Mouse (Mus musculus) heart, adult 2 months (tissue): ENCODE data around the gene Mmadhc. TPM values are rescaled to one million over a fixed set of nuclear protein-coding genes. Genes with fewer than 3 reads are reported as not detected.

Experiments
- DNase-seq, 2 experiments: peaks; one replicate each; pipeline ENCODE4 v3.0.0; 2021
- H3K27ac ChIP-seq: fragments of 200-600 bp; 2 replicates; pipeline ENCODE4 v1.8.1; 2022
- H3K27me3 ChIP-seq: fragments of 200-500 bp; 2 replicates; pipeline ENCODE4 v1.6.1; 2012; ENCODE audit warnings: mild to moderate bottlenecking, low read length, inconsistent platforms, mixed read lengths; ENCODE audit not compliant: control insufficient read depth, insufficient read depth
- H3K36me3 ChIP-seq: fragments of 200-500 bp; 2 replicates; pipeline ENCODE4 v1.6.1; 2012; ENCODE audit warnings: low read length, inconsistent platforms; ENCODE audit not compliant: control insufficient read depth, insufficient read depth
- H3K4me1 ChIP-seq: fragments of 200-500 bp; 2 replicates; pipeline ENCODE4 v1.6.1; 2011; ENCODE audit warnings: low read length; ENCODE audit not compliant: control insufficient read depth, insufficient read depth
- H3K4me3 ChIP-seq: fragments of 200-600 bp; 2 replicates; pipeline ENCODE4 v1.8.1; 2022
- H3K79me2 ChIP-seq: fragments of 200-500 bp; replicated peaks from 2 replicates; pipeline ENCODE4 v1.6.1; 2012; ENCODE audit warnings: mild to moderate bottlenecking, inconsistent platforms, low read length, moderate library complexity, mixed read lengths; ENCODE audit not compliant: control insufficient read depth, insufficient read depth
- H3K9ac ChIP-seq: fragments of 200-500 bp; 2 replicates; pipeline ENCODE4 v1.6.1; 2012; ENCODE audit warnings: low read depth, mild to moderate bottlenecking, control low read depth, inconsistent platforms, low read length, mixed read lengths
- CTCF ChIP-seq: fragments of 200-600 bp; IDR thresholded peaks from 2 replicates; pipeline ENCODE4 v1.8.1; 2022; ENCODE audit warnings: antibody characterized with exemption, mild to moderate bottlenecking, moderate library complexity
- EP300 ChIP-seq: fragments of 200-500 bp; IDR thresholded peaks from 2 replicates; pipeline ENCODE4 v1.6.1; 2011; ENCODE audit warnings: low read depth, low read length, control low read depth; ENCODE audit not compliant: insufficient read depth
- POLR2A ChIP-seq: fragments of 200-500 bp; IDR thresholded peaks from 2 replicates; pipeline ENCODE4 v1.6.1; 2011; ENCODE audit warnings: mild to moderate bottlenecking, low read depth, low read length, control low read depth; ENCODE audit not compliant: insufficient read depth
- WGBS: fragments of 180-500 bp; shearing (Covaris S2); methylation state at CpG from one replicate; pipeline ENCODE4 v1.1.7; 2018; 5-methylcytosine and 5-hydroxymethylcytosine counted together
- intact Hi-C: fragments of 180-260 bp; cut with DNase I; formaldehyde crosslinking; loops from one replicate; pipeline ENCODE4 v1.15.1; 2025
- polyA plus RNA-seq: library from polyadenylated mRNA; depleted of rRNA; stranded (reverse); fragments of >200 nt; gene quantifications from 2 replicates; pipeline ENCODE4 v1.2.3, GENCODE M21; 2012
- total RNA-seq, 2 experiments: library from RNA; stranded (reverse); gene quantifications; 2 replicates each; pipeline ENCODE4 v1.2.3; 2021

The Mmadhc gene
- total and polyA plus RNA-seq, 3 experiments = 74.9 to 170 (median 148) TPM

- peaks cover 6% of the 10 kb centered on the region for H3K79me2 ChIP-seq
- intact Hi-C loops = loop anchor here (10.0 kb wide), 1 partner anchor 1781 kb away; the partner anchor contains the start of gene Rif1
- no peak overlapping the region for H3K9ac ChIP-seq
- WGBS = 26% methylated on average over 3 of the region's 3 CpGs
- peaks cover 33% of the 10 kb centered on the region for H3K36me3 ChIP-seq
- no peak for DNase-seq
- H3K4me1 ChIP-seq = peaks cover 7% of the 10 kb centered on the region
- no peaks in the 10 kb centered on the region for H3K27me3 ChIP-seq
- TF ChIP-seq EP300 (no peak), CTCF (no peak), POLR2A (no peak)
- no peak overlapping the region for H3K4me3 ChIP-seq
- peak overlapping the region; percentile 21; the same call in 1 of the 2 replicates for H3K27ac ChIP-seq
Observed at GRCm38 (mm10) chr2:50293572-50293971, 3.0 kb downstream of the Mmadhc start.

DNA sequence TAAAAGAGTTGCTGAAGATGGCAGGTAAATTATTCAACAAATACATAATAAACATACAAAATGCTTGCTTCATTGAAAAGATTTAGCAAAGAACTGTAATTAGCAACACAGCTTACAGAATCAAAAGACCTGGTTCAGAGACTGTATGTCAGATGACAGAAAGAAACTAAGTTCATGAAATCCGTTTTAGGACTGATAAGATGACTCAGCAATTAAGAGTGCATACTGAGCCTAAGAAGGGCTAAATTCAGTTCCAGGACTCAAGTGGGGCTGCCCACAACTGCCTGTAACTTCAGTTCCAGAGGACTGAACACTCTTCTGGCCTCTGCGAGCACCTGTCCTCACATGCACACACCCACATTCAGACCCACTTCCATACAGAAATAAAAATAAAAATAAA lies 4.7 kb downstream of the Mmadhc start:
- Histone ChIP-seq H3K4me3 (no peak overlapping the region), H3K79me2 (peaks cover 6% of the 10 kb centered on the region), H3K9ac (no peak overlapping the region), H3K36me3 (peaks cover 38% of the 10 kb centered on the region), H3K4me1 (peaks cover 7% of the 10 kb centered on the region), H3K27me3 (no peaks in the 10 kb centered on the region), H3K27ac (no peak overlapping the region)
- TF ChIP-seq EP300 = no peak
- TF ChIP-seq CTCF = no peak
- no peak for DNase-seq
- 45% methylated on average over 2 of the region's 2 CpGs for WGBS
- intact Hi-C loops = loop anchor here (10.0 kb wide), 1 partner anchor 1783 kb away; the partner anchor contains the start of gene Rif1

DNA sequence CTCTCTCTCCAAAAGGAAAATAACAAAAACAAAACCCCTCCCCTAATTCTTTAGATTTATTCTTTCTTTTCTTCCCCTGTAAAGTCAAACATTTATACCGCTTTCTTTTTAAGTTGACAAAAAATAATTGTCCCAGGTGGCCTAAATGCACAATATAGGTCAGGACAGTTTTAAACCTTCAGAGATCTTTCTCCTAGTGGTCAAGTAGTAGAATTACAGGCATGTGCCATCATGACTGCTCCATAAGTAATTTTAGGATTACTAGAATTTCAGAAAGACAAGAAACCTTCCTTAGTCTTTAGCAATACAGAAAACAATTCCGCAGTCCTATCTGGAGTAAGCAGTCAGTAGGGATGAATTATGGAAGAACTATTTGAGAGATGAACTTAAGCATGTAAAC lies 5.8 kb downstream of the Mmadhc start:
- Histone ChIP-seq H3K27me3 (no peaks in the 10 kb centered on the region), H3K27ac (no peak overlapping the region), H3K4me3 (no peak overlapping the region), H3K79me2 (peaks cover 6% of the 10 kb centered on the region), H3K9ac (no peak overlapping the region), H3K36me3 (peaks cover 44% of the 10 kb centered on the region), H3K4me1 (peaks cover 7% of the 10 kb centered on the region)
- no peak for DNase-seq
- intact Hi-C loops = loop anchor here (10.0 kb wide), 1 partner anchor 1784 kb away; the partner anchor contains the start of gene Rif1
- 93% methylated on average over 2 of the region's 2 CpGs for WGBS
- TF ChIP-seq POLR2A (no peak), CTCF (peak; percentile 75)

DNA sequence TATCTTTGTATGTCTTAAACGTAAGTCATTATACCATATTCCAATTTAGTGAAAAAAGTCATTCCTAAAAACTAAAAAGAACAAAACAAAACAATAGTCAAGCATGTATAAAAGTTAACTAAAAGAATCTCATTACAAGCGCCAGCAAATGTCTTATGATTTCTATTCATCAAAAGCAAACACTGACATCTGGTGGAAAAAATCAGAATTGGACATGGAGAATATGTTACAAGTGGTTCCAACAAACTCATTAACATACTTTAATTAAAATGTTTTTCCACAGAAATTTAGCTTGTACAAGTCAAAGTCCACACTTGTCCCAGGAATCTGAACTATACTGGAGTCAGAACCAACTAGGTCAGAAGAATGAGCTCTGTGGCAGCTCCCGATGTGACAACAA lies 11.8 kb downstream of the Mmadhc start:
- peaks cover 2% of the 10 kb centered on the region; the same call in 1 of the 2 replicates for H3K4me1 ChIP-seq
- TF ChIP-seq POLR2A (no peak), CTCF (peak; percentile 75), EP300 (no peak)
- H3K4me3 ChIP-seq = no peak overlapping the region
- no peaks in the 10 kb centered on the region for H3K27me3 ChIP-seq
- H3K36me3 ChIP-seq = peaks cover 25% of the 10 kb centered on the region
- intact Hi-C loops = no loop called here
- no peak overlapping the region for H3K27ac ChIP-seq
- H3K79me2 ChIP-seq = no peaks in the 10 kb centered on the region; the same call in 1 of the 2 replicates
- DNase-seq = no peak
- WGBS = 74% methylated on average over 3 of the region's 3 CpGs
- no peak overlapping the region for H3K9ac ChIP-seq

DNA sequence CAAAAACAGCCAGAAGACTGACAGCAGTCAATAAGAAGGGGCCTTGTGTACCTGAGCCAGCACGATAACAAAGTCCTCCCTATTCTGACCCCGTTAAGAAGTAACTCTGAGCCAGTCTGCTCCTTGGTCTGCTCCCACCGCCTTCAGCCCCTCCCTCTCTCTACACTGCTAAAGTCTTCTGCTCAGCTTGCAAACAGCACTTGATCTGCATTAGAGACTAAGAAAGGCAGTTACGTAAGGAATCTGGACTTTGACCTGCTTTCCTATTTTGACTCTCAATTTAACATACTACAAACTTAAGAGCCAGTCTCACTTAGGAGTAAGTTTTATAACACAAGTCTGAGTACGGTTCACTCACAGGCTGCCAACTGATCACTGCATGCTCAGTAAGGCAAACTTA lies 12.6 kb downstream of the Mmadhc start:
- no peaks in the 10 kb centered on the region for H3K27me3 ChIP-seq
- no peak overlapping the region for H3K4me3 ChIP-seq
- H3K4me1 ChIP-seq = peaks cover 2% of the 10 kb centered on the region; the same call in 1 of the 2 replicates
- no peak for DNase-seq
- no peak overlapping the region for H3K9ac ChIP-seq
- 88% methylated on average over 5 of the region's 5 CpGs for WGBS
- H3K79me2 ChIP-seq = no peaks in the 10 kb centered on the region; the same call in 1 of the 2 replicates
- H3K27ac ChIP-seq = no peak overlapping the region
- TF ChIP-seq POLR2A (no peak), CTCF (no peak), EP300 (no peak)
- intact Hi-C loops = no loop called here
- H3K36me3 ChIP-seq = peaks cover 25% of the 10 kb centered on the region

DNA sequence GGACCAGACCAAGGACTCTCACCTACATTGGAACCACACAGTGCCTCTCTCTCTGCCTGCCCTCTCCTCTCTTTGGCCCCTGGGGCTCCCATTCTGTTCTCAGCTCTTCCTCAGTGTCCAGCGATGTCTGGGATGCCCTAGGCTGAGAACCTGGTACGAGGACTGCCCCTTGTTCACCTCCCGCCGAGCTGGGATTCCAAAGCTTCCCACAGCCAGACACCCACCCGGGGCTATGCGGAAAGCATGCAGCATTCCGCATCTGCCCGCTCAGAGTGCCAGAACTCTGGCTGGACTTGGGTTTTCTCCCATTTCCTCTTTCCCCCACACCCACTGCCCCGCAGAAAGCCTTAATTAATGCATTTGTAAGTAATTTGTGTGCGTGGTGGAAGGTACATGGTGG lies 19.9 kb downstream of the Mmadhc start:
- Histone ChIP-seq H3K4me3 (no peak overlapping the region), H3K9ac (no peak overlapping the region), H3K27ac (no peak overlapping the region), H3K36me3 (peaks cover 3% of the 10 kb centered on the region), H3K27me3 (no peaks in the 10 kb centered on the region), H3K4me1 (no peaks in the 10 kb centered on the region), H3K79me2 (no peaks in the 10 kb centered on the region)
- no peak for DNase-seq
- 76% methylated on average over 10 of the region's 10 CpGs for WGBS
- intact Hi-C loops = no loop called here
- no peak for TF ChIP-seq CTCF
- TF ChIP-seq POLR2A = no peak
- no peak for TF ChIP-seq EP300
